Mouse (Mus musculus) bone marrow macrophage, adult 2 months (primary cell): ENCODE measurements around the gene Gm8122.
"Not testable (repeated sequence)": the region's sequence is repeated elsewhere in the genome, so short reads cannot be mapped to it uniquely, and the experiment has no call there.

Experiments used
- CTCF ChIP-seq: IDR thresholded peaks from 2 replicates; pipeline ENCODE4 v1.5.1; 2012; ENCODE audit warnings: low read depth, mild to moderate bottlenecking, low read length, moderate library complexity
- POLR2A ChIP-seq: IDR thresholded peaks from 2 replicates; pipeline ENCODE4 v1.6.1; 2012; ENCODE audit warnings: mild to moderate bottlenecking, low read depth, low read length, borderline replicate concordance

DNA sequence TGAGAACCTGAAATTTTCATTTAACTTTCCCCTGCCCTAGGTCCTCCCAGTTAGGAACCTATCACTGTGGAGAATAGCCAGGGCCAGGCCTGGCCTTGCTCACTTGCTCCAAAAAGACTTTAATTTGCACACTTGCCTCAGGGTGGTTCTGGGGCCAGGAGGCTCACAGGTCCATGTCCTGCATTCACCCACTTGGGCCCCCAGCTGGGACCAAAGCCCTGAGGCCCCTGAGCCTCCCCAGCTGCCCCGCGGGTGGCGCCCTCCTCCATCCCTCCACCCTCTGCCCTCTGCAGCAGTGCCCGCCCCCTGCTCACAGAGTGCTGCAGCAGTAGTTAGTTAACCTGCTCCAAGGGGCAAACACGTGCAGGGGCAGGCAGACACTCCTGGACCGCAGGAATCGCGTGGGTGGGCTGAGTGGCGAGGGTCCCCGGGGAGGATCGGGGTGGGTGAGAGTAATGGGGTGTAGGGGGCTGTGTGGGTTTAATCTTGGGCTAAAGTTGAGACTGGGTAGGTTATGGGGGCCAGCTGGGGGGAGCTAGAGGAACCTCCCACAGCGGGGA, 14.6 kb upstream of the Gm8122 start:
- TF ChIP-seq CTCF, POLR2A: not testable (repeated sequence)
